Mouse (Mus musculus): ENCODE results near the gene Tcf20.

GRCm38 (mm10) chr15:82872037-82872436 lies 115.6 kb downstream of the Tcf20 start:
- TF ChIP-seq CTCF (IDR thresholded peaks at IDR 0.05; ENCODE audit: extremely low read depth, insufficient read depth, low read length): no peak
- TF ChIP-seq POLR2A (IDR thresholded peaks at IDR 0.05; ENCODE audit: extremely low read depth, insufficient read depth, low read length): no peak
